Mouse (Mus musculus): ENCODE measurements at regions not wholly inside any gene's neighbourhood (a gene's known extent, or its start where the extent isn't known, plus 50 kb on each side); places are given as distances from the start of the nearest gene placed in this dataset.

DNA sequence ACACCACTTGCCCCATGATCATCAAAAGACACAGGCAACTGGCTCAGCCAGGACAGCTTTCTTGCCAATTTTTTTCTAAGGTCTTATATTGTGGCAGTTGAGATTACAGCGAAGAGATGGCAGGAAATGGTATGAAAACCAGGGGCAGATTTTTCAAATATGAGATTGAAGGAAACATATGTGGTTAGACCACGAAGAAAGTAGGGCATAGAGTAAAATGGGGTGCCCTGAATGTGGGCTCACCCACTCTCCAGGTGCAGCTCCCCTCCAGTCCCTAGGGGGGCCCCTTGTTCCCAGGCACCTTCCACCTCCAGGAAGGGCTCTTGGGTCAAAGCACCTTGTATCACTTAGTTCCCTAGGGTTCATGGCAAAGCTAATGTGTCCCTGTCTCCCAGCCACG, 193.1 kb downstream of the Maf start:
- intact Hi-C loops (cut with DNase I) = no loop called here
- TF ChIP-seq CTCF (IDR thresholded peaks at IDR 0.05) = no peak
- DNase-seq = no peak
- Histone ChIP-seq H3K4me3 (no peak overlapping the region), H3K27ac (peak overlapping the region; percentile 80; the same call in 1 of the 2 replicates)

- intact Hi-C loops (cut with DNase I) = no loop called here
- no peak for DNase-seq
- no peak overlapping the region for H3K27ac ChIP-seq
- no peak for TF ChIP-seq CTCF (IDR thresholded peaks at IDR 0.05)
- H3K4me3 ChIP-seq = no peak overlapping the region
These were observed 200.4 kb downstream of the Maf start for GRCm38 (mm10) chr8:115507180-115507579.

- Histone ChIP-seq H3K27ac (no peak overlapping the region), H3K4me3 (no peak overlapping the region)
- TF ChIP-seq CTCF (IDR thresholded peaks at IDR 0.05) = no peak
- no peak for DNase-seq
- intact Hi-C loops (cut with DNase I) = no loop called here
These were observed 200.9 kb downstream of the Maf start for GRCm38 (mm10) chr8:115506741-115507140.

DNA sequence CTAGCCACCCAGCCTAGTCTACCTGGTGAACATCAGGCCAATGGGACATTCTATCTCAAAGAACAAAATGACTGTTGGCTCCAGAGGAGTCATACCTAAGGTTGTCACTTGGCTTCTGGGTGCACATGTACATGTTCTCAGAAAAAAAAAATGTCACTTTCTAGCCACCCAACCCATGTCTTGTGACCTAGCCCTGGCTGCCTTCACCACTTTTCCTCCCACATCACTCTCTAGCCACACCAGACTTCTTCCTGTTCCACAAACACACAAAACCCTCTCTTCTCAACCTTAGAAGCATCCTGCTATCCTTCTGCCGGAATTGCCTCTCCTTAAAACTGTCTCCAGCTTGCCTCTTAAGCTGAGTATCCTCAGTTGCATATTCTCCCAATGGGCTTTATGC, 211.6 kb downstream of the Maf start:
- TF ChIP-seq CTCF (IDR thresholded peaks at IDR 0.05) = no peak
- H3K27ac ChIP-seq = no peak overlapping the region
- intact Hi-C loops (cut with DNase I) = no loop called here

DNA sequence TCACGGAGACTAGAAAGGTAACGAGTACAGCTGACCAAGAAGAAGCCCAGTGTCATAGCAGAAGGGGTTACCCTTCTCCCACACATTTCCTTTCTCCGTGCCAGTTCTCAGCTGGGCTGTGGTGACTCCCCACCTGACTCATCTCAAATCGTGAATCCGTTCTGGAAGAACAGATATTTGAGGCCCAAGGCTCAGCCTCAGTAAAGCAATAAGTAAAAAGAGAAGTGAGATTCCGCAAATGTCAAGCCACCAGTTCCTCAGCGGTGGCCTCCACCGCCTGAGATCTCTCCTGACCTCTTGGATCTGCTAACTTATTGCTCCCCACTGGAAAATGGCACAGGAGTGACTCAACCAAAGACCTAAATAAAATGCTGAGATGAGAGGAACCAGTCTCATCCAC, 213.2 kb downstream of the Maf start:
- no peak for DNase-seq
- intact Hi-C loops (cut with DNase I) = no loop called here
- H3K27ac ChIP-seq = no peak overlapping the region
- TF ChIP-seq CTCF (IDR thresholded peaks at IDR 0.05) = no peak
- no peak overlapping the region for H3K4me3 ChIP-seq

More for the DNA sequence above, 211.6 kb downstream of the Maf start:
- H3K4me3 ChIP-seq = no peak overlapping the region
- DNase-seq = no peak

DNA sequence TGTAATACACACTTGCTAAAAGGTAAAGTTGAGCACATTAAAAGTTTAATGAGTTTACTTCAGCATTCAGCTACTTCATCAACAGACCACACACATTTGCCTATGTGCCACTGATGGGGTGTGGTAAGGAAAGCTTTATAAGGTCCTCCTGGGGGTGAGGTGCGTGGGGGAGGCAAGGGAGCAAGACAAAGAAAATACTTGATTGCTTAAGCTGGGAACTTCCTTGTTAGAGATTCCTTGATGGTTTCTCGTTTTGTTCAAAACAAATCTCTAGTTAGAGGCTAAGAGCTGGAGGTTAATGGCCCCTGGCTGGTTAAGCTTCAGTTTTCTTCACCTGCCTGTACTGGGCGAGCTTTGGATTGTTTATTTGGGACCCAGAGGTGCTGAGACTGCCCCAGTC, 220.7 kb downstream of the Maf start:
- no peak overlapping the region for H3K4me3 ChIP-seq

GRCm38 (mm10) chr8:115481136-115481535, 226.5 kb downstream of the Maf start:
- Histone ChIP-seq H3K27ac (peak overlapping the region; percentile 86), H3K4me3 (no peak overlapping the region)
- intact Hi-C loops (cut with DNase I) = loop anchor here (2.0 to 5.0 kb wide), 2 partner anchors 61 to 226 kb away; partner anchors contain the start of gene Maf
- TF ChIP-seq CTCF (IDR thresholded peaks at IDR 0.05) = no peak
- DNase-seq = peak; percentile 39

More for the DNA sequence above, 220.7 kb downstream of the Maf start:
- no peak overlapping the region for H3K27ac ChIP-seq
- intact Hi-C loops (cut with DNase I) = no loop called here
- no peak for DNase-seq
- no peak for TF ChIP-seq CTCF (IDR thresholded peaks at IDR 0.05)

GRCm38 (mm10) chr8:115478406-115479060, 229.1 kb downstream of the Maf start:
- intact Hi-C loops (cut with DNase I) = loop anchor here (5.0 to 10.0 kb wide), 3 partner anchors 84 to 514 kb away; no protein-coding TSS in a partner anchor
- DNase-seq = peak; percentile 69
- no peak for TF ChIP-seq CTCF (IDR thresholded peaks at IDR 0.05)
- Histone ChIP-seq H3K4me3 (no peak overlapping the region), H3K27ac (peak overlapping the region; percentile 86)

DNA sequence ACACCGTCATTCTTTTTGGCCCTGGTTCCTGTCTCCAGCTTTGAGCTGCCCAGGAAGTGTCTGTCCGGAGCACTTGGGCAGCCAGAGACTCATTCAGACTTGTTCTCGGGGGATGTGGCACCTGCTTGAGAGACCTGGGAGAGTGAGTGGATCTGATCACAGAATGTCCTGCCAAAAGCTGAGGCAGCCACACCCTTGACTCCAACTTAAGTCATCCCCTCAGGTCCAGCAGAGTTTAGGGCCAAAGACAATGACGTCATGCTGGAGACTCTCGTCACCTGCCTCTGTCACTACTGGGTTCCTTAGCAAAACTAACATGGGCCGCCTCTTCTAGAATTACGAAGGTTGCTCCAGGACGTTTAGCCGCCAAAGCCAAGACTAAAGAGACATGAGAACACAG, 231.5 kb downstream of the Maf start:
- Histone ChIP-seq H3K4me3 (no peak overlapping the region), H3K27ac (peak overlapping the region; percentile 86)
- intact Hi-C loops (cut with DNase I) = loop anchor here (5.0 to 10.0 kb wide), 3 partner anchors 86 to 511 kb away; no protein-coding TSS in a partner anchor
- peak; percentile 75 for DNase-seq
- no peak for TF ChIP-seq CTCF (IDR thresholded peaks at IDR 0.05)

DNA sequence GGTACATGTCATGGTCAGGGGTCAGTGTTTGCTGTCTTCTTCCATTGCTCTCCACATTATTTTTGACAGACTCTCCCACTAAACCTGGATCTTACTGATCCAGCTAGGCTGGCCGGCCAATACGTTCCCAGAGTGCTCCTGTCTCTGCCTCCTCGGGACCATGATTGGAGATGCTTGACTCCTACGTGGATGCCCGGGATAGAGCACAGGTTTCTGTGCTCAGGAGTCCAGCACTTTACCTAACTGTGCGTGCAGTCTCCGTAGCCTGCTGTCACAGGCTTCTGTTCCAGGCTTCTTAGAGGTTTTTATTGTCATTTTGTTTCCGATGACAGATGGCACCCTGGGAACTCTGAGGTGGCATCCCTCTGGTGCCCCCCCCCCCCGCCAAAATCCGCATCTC, 232.4 kb downstream of the Maf start:
- DNase-seq = no peak
- Histone ChIP-seq H3K4me3 (no peak overlapping the region), H3K27ac (peak overlapping the region; percentile 86)
- TF ChIP-seq CTCF (IDR thresholded peaks at IDR 0.05) = no peak
- intact Hi-C loops (cut with DNase I) = loop anchor here (2.0 to 10.0 kb wide), 4 partner anchors 87 to 510 kb away; no protein-coding TSS in a partner anchor

- TF ChIP-seq CTCF (IDR thresholded peaks at IDR 0.05) = no peak
- Histone ChIP-seq H3K27ac (peak overlapping the region; percentile 86), H3K4me3 (peak overlapping the region; percentile 66)
- intact Hi-C loops (cut with DNase I) = loop anchor here (2.0 to 10.0 kb wide), 2 partner anchors 231 to 509 kb away; no protein-coding TSS in a partner anchor
- no peak for DNase-seq
These were observed 233.6 kb downstream of the Maf start for GRCm38 (mm10) chr8:115473974-115474373.

GRCm38 (mm10) chr8:115466553-115466952, 241.0 kb downstream of the Maf start:
- Histone ChIP-seq H3K27ac (no peak overlapping the region), H3K4me3 (peak overlapping the region; percentile 21)
- TF ChIP-seq CTCF (IDR thresholded peaks at IDR 0.05) = no peak
- DNase-seq = peak; percentile 34
- intact Hi-C loops (cut with DNase I) = no loop called here

- intact Hi-C loops (cut with DNase I) = no loop called here
- no peak for DNase-seq
- TF ChIP-seq CTCF (IDR thresholded peaks at IDR 0.05) = no peak
- Histone ChIP-seq H3K4me3 (peak overlapping the region; percentile 21), H3K27ac (no peak overlapping the region)
These were observed 241.5 kb downstream of the Maf start for GRCm38 (mm10) chr8:115466122-115466521.

- intact Hi-C loops (cut with DNase I) = no loop called here
- no peak for TF ChIP-seq CTCF (IDR thresholded peaks at IDR 0.05)
- no peak overlapping the region for H3K4me3 ChIP-seq
- peak; percentile 66 for DNase-seq
- peak overlapping the region; percentile 53; the same call in 1 of the 2 replicates for H3K27ac ChIP-seq
These were observed 244.9 kb downstream of the Maf start for GRCm38 (mm10) chr8:115462657-115463056.

All from gastrocnemius, adult 2 months (tissue).